Mouse (Mus musculus): Measurements from ENCODE around the gene Cpxm2.

GRCm38 (mm10) chr7:131992226-131992625, 162.3 kb downstream of the Cpxm2 start:
- TF ChIP-seq CTCF (IDR thresholded peaks at IDR 0.05; ENCODE audit: control insufficient read depth, insufficient read depth, insufficient read length) = no peak
- TF ChIP-seq FOSL1 (IDR thresholded peaks at IDR 0.05; ENCODE audit: insufficient read depth, low read length, poor library complexity, severe bottlenecking) = no peak

All from C2C12 (cell line).